Mouse (Mus musculus): ENCODE measurements around the gene Ankrd13a. TPM values are rescaled to one million over a fixed set of nuclear protein-coding genes. Genes with fewer than 3 reads are reported as not detected.

Gene Ankrd13a
- polyA plus RNA-seq, 1 experiment from 2014 or later: 37.6 TPM

DNA sequence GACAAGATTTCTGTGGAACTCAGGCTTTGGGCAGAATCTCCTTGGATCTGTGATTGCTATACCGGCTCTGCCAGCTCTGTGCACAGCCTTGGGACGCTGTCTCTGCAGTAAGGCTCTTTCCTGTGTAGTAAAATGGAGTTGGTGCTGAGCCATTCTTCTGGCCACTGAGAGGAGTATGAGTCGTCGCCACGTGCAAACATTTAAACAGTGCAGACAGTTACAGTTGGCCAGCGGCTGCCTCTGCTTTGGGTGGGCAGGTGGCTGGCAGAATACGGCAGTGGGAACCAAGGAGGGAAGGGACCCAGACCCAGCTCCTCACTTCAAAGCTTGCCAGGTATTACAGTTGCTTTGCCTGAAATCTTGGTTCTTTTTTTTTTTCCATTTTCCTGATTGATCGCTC is 22.8 kb downstream of the Ankrd13a start:
- no peak for ATAC-seq (replicated peaks; ENCODE audit: insufficient number of reproducible peaks, low FRiP score, low TSS enrichment)
- no peak overlapping the region for H3K27ac ChIP-seq (ENCODE audit: low read depth, low read length)
- H3K9ac ChIP-seq (ENCODE audit: low read depth, low read length): no peak overlapping the region
- H3K4me2 ChIP-seq: no peak overlapping the region
- WGBS (ENCODE audit: insufficient replicate concordance): 80% methylated on average over 8 of the region's 8 CpGs
- H3K9me3 ChIP-seq (replicated peaks; ENCODE audit: control insufficient read depth, low read length): no peaks in the 10 kb centered on the region
- H3K27me3 ChIP-seq (ENCODE audit: control insufficient read depth, insufficient read depth, low read length): no peaks in the 10 kb centered on the region
- H3K4me1 ChIP-seq (ENCODE audit: control insufficient read depth, insufficient read depth, low read length): peaks cover 21% of the 10 kb centered on the region
- peaks cover 11% of the 10 kb centered on the region for H3K36me3 ChIP-seq (ENCODE audit: control insufficient read depth, insufficient read depth, low read length)
- H3K4me3 ChIP-seq (ENCODE audit: low read depth, low read length): no peak overlapping the region

- WGBS (ENCODE audit: insufficient replicate concordance): 66% methylated on average over 11 of the region's 11 CpGs
- Histone ChIP-seq H3K27ac (ENCODE audit: low read depth, low read length) (no peak overlapping the region), H3K9ac (ENCODE audit: low read depth, low read length) (no peak overlapping the region), H3K4me1 (ENCODE audit: control insufficient read depth, insufficient read depth, low read length) (peaks cover 20% of the 10 kb centered on the region), H3K9me3 (replicated peaks; ENCODE audit: control insufficient read depth, low read length) (no peaks in the 10 kb centered on the region), H3K27me3 (ENCODE audit: control insufficient read depth, insufficient read depth, low read length) (no peaks in the 10 kb centered on the region), H3K4me2 (no peak overlapping the region), H3K4me3 (ENCODE audit: low read depth, low read length) (no peak overlapping the region), H3K36me3 (ENCODE audit: control insufficient read depth, insufficient read depth, low read length) (peaks cover 13% of the 10 kb centered on the region)
- ATAC-seq (replicated peaks; ENCODE audit: insufficient number of reproducible peaks, low FRiP score, low TSS enrichment): no peak
Measured at GRCm38 (mm10) chr5:114799848-114800247, 25.4 kb downstream of the Ankrd13a start.

- WGBS (ENCODE audit: insufficient replicate concordance): 19% methylated on average over 8 of the region's 8 CpGs
- Histone ChIP-seq H3K36me3 (ENCODE audit: control insufficient read depth, insufficient read depth, low read length) (peaks cover 13% of the 10 kb centered on the region), H3K9me3 (replicated peaks; ENCODE audit: control insufficient read depth, low read length) (no peaks in the 10 kb centered on the region), H3K4me3 (ENCODE audit: low read depth, low read length) (no peak overlapping the region), H3K27me3 (ENCODE audit: control insufficient read depth, insufficient read depth, low read length) (no peaks in the 10 kb centered on the region), H3K27ac (ENCODE audit: low read depth, low read length) (no peak overlapping the region), H3K4me1 (ENCODE audit: control insufficient read depth, insufficient read depth, low read length) (peaks cover 9% of the 10 kb centered on the region), H3K9ac (ENCODE audit: low read depth, low read length) (no peak overlapping the region), H3K4me2 (no peak overlapping the region)
- no peak for ATAC-seq (replicated peaks; ENCODE audit: insufficient number of reproducible peaks, low FRiP score, low TSS enrichment)
Measured at GRCm38 (mm10) chr5:114801049-114801448, 26.6 kb downstream of the Ankrd13a start.

- Histone ChIP-seq H3K27ac (ENCODE audit: low read depth, low read length) (no peak overlapping the region), H3K4me2 (no peak overlapping the region), H3K9ac (ENCODE audit: low read depth, low read length) (no peak overlapping the region), H3K36me3 (ENCODE audit: control insufficient read depth, insufficient read depth, low read length) (peaks cover 13% of the 10 kb centered on the region), H3K9me3 (replicated peaks; ENCODE audit: control insufficient read depth, low read length) (no peaks in the 10 kb centered on the region), H3K27me3 (ENCODE audit: control insufficient read depth, insufficient read depth, low read length) (no peaks in the 10 kb centered on the region), H3K4me1 (ENCODE audit: control insufficient read depth, insufficient read depth, low read length) (peaks cover 7% of the 10 kb centered on the region), H3K4me3 (ENCODE audit: low read depth, low read length) (no peak overlapping the region)
- WGBS (ENCODE audit: insufficient replicate concordance): 92% methylated on average over 6 of the region's 6 CpGs
- no peak for ATAC-seq (replicated peaks; ENCODE audit: insufficient number of reproducible peaks, low FRiP score, low TSS enrichment)
Measured at GRCm38 (mm10) chr5:114801841-114802240, 27.4 kb downstream of the Ankrd13a start.

- Histone ChIP-seq H3K4me2 (no peak overlapping the region), H3K9me3 (replicated peaks; ENCODE audit: control insufficient read depth, low read length) (no peaks in the 10 kb centered on the region), H3K4me1 (ENCODE audit: control insufficient read depth, insufficient read depth, low read length) (peaks cover 19% of the 10 kb centered on the region), H3K36me3 (ENCODE audit: control insufficient read depth, insufficient read depth, low read length) (peaks cover 13% of the 10 kb centered on the region), H3K27me3 (ENCODE audit: control insufficient read depth, insufficient read depth, low read length) (no peaks in the 10 kb centered on the region), H3K9ac (ENCODE audit: low read depth, low read length) (no peak overlapping the region), H3K27ac (ENCODE audit: low read depth, low read length) (no peak overlapping the region), H3K4me3 (ENCODE audit: low read depth, low read length) (no peak overlapping the region)
- ATAC-seq (replicated peaks; ENCODE audit: insufficient number of reproducible peaks, low FRiP score, low TSS enrichment): no peak
- WGBS (ENCODE audit: insufficient replicate concordance): 87% methylated on average over 13 of the region's 13 CpGs
Measured at GRCm38 (mm10) chr5:114803231-114803630, 28.8 kb downstream of the Ankrd13a start.

- 92% methylated on average over 13 of the region's 13 CpGs for WGBS (ENCODE audit: insufficient replicate concordance)
- Histone ChIP-seq H3K27ac (ENCODE audit: low read depth, low read length) (no peak overlapping the region), H3K9ac (ENCODE audit: low read depth, low read length) (no peak overlapping the region), H3K36me3 (ENCODE audit: control insufficient read depth, insufficient read depth, low read length) (peaks cover 13% of the 10 kb centered on the region), H3K4me3 (ENCODE audit: low read depth, low read length) (no peak overlapping the region), H3K9me3 (replicated peaks; ENCODE audit: control insufficient read depth, low read length) (no peaks in the 10 kb centered on the region), H3K27me3 (ENCODE audit: control insufficient read depth, insufficient read depth, low read length) (no peaks in the 10 kb centered on the region), H3K4me1 (ENCODE audit: control insufficient read depth, insufficient read depth, low read length) (peaks cover 22% of the 10 kb centered on the region), H3K4me2 (no peak overlapping the region)
- ATAC-seq (replicated peaks; ENCODE audit: insufficient number of reproducible peaks, low FRiP score, low TSS enrichment): no peak
Measured at GRCm38 (mm10) chr5:114804335-114804734, 29.9 kb downstream of the Ankrd13a start.

GRCm38 (mm10) chr5:114804958-114805357 is 30.5 kb downstream of the Ankrd13a start:
- Histone ChIP-seq H3K4me3 (ENCODE audit: low read depth, low read length) (no peak overlapping the region), H3K36me3 (ENCODE audit: control insufficient read depth, insufficient read depth, low read length) (peaks cover 10% of the 10 kb centered on the region), H3K4me1 (ENCODE audit: control insufficient read depth, insufficient read depth, low read length) (peaks cover 22% of the 10 kb centered on the region), H3K9ac (ENCODE audit: low read depth, low read length) (no peak overlapping the region), H3K9me3 (replicated peaks; ENCODE audit: control insufficient read depth, low read length) (no peaks in the 10 kb centered on the region), H3K4me2 (no peak overlapping the region), H3K27me3 (ENCODE audit: control insufficient read depth, insufficient read depth, low read length) (no peaks in the 10 kb centered on the region), H3K27ac (ENCODE audit: low read depth, low read length) (no peak overlapping the region)
- WGBS (ENCODE audit: insufficient replicate concordance): 39% methylated on average over 3 of the region's 3 CpGs
- ATAC-seq (replicated peaks; ENCODE audit: insufficient number of reproducible peaks, low FRiP score, low TSS enrichment): no peak

DNA sequence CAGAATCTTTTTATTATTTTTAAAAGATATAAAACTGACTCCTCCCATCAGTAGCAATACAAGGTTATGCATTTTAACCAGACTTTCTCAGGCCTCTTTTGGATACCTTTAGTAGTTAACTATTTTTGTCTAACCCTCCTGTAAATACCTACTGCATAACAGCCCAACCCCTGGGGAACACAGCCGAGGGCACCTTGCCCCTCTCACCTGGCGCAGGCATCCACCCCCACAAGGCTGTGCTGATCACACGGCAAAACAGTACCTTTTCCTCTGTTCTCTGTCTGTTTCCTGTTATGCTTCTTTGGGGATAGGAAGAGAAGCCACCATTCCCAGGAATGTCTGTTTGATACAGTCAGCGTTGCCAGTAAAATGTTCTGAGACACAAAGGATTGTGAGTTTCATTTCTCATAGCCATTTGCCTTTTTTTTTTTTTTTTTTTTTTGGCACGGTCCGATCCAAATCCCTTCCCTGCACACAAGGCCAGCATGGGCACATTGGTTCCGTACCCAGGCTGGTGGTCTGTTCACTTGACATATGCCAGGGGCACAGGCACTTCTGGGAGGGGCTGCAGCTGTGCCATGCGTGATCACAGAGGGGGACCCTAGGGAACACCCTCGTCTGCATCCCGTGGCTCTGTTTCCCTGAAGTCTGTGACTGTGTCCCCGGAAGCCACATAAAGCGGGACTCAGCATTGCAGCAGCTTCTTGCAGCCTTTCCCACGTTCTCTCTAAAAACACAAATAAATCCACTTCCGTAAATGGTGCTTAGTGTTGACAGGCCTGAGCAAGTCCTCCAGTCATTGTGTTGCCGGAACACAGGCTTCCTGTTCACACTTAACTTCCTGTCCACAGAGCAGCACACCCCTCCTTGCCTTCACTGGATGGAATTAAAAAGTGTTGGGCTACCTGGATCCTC is 31.2 kb downstream of the Ankrd13a start:
- no peaks in the 10 kb centered on the region for H3K9me3 ChIP-seq (replicated peaks; ENCODE audit: control insufficient read depth, low read length)
- WGBS (ENCODE audit: insufficient replicate concordance): 63% methylated on average over 15 of the region's 15 CpGs
- no peak overlapping the region; the same call in 1 of the 2 replicates for H3K4me2 ChIP-seq
- no peak overlapping the region for H3K4me3 ChIP-seq (ENCODE audit: low read depth, low read length)
- H3K4me1 ChIP-seq (ENCODE audit: control insufficient read depth, insufficient read depth, low read length): peaks cover 22% of the 10 kb centered on the region
- no peak overlapping the region for H3K9ac ChIP-seq (ENCODE audit: low read depth, low read length)
- peaks cover 10% of the 10 kb centered on the region for H3K36me3 ChIP-seq (ENCODE audit: control insufficient read depth, insufficient read depth, low read length)
- no peaks in the 10 kb centered on the region for H3K27me3 ChIP-seq (ENCODE audit: control insufficient read depth, insufficient read depth, low read length)
- no peak for ATAC-seq (replicated peaks; ENCODE audit: insufficient number of reproducible peaks, low FRiP score, low TSS enrichment)
- H3K27ac ChIP-seq (ENCODE audit: low read depth, low read length): peak overlapping the region; percentile 72

DNA sequence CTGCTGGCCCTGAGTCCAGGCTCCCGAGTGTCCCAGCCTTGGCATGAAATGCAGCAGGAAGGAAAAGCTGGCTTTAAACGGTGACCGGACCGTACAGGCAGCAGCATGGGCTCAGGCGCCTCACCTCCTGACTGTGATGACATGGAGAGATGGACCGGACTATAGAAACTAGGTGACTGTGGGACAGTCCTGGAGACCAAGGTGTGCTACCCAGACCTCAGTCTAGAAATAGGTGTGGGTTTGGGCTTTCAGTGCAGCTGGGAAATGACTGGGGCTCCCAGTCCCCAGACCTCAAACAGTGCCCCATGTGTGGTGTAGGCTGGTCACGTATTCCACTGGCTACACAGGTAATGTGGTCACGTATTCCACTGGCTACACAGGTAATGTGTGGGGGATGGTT is 32.2 kb downstream of the Ankrd13a start:
- H3K36me3 ChIP-seq (ENCODE audit: control insufficient read depth, insufficient read depth, low read length): peaks cover 7% of the 10 kb centered on the region
- H3K4me1 ChIP-seq (ENCODE audit: control insufficient read depth, insufficient read depth, low read length): peaks cover 22% of the 10 kb centered on the region
- peak overlapping the region; percentile 41 for H3K4me2 ChIP-seq
- ATAC-seq (replicated peaks; ENCODE audit: insufficient number of reproducible peaks, low FRiP score, low TSS enrichment): no peak
- 73% methylated on average over 8 of the region's 8 CpGs for WGBS (ENCODE audit: insufficient replicate concordance)
- peak overlapping the region; percentile 22; the same call in 1 of the 2 replicates for H3K9ac ChIP-seq (ENCODE audit: low read depth, low read length)
- H3K9me3 ChIP-seq (replicated peaks; ENCODE audit: control insufficient read depth, low read length): no peaks in the 10 kb centered on the region
- no peaks in the 10 kb centered on the region for H3K27me3 ChIP-seq (ENCODE audit: control insufficient read depth, insufficient read depth, low read length)
- no peak overlapping the region for H3K4me3 ChIP-seq (ENCODE audit: low read depth, low read length)
- peak overlapping the region; percentile 72 for H3K27ac ChIP-seq (ENCODE audit: low read depth, low read length)

Measured in heart, embryonic 11.5 days (tissue).